Mouse (Mus musculus): ENCODE results near the gene Zfp358.

DNA sequence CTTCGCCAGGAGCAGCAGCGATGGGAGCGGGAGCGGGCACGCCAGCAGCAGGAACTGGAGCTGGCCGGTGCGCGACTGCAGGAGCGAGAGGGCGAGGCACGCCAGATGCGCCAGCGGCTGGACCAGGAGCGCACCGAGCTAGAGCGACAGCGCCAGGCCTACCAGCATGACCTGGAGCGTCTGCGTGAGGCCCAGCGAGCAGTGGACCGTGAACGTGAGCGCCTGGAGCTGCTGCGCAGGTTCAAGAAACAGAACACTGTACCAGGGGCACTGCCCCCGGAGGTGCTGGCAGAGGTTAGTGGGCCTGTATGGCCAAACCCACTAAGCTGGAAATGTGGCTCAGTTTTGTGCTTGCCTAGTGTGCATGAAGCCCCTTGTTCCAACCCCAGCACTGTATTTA lies 40.9 kb upstream of the Zfp358 start:
- TF ChIP-seq ZC3H11A (IDR thresholded peaks at IDR 0.05; ENCODE audit: borderline replicate concordance, low read depth, low read length) (no peak), HCFC1 (IDR thresholded peaks at IDR 0.05; ENCODE audit: borderline replicate concordance, insufficient read depth, low read length) (no peak), ZNF384 (IDR thresholded peaks at IDR 0.05; ENCODE audit: low read depth, low read length) (no peak), CHD2 (IDR thresholded peaks at IDR 0.05; ENCODE audit: low read depth, low read length) (no peak)
